Mouse (Mus musculus) E14TG2a.4 (cell line): ENCODE data around the gene St6galnac4.

ENCODE experiments used
- CTCF ChIP-seq: conservative IDR thresholded peaks from 2 replicates; pipeline ENCODE4 v1.5.1; 2014; ENCODE audit warnings: low read length
- NANOG ChIP-seq: IDR thresholded peaks from 2 replicates; pipeline ENCODE4 v1.6.1; 2014; ENCODE audit warnings: borderline replicate concordance, low read length, mixed read lengths

- peak; percentile 65 for TF ChIP-seq CTCF
- no peak for TF ChIP-seq NANOG
Observed at GRCm38 (mm10) chr2:32617601-32618000, 30.7 kb downstream of the St6galnac4 start.
